Mouse (Mus musculus) forelimb bud, embryonic 11.5 days (tissue): ENCODE measurements around the gene S100a4.
A peak's percentile ranks its signal among the peaks of the same experiment; 100 is the strongest.

Source experiments
- DNase-seq: peaks from one replicate; pipeline ENCODE4 v3.0.0-alpha.2; 2012; ENCODE audit warnings: low read depth, low spot score

S100a4 gene

DNA sequence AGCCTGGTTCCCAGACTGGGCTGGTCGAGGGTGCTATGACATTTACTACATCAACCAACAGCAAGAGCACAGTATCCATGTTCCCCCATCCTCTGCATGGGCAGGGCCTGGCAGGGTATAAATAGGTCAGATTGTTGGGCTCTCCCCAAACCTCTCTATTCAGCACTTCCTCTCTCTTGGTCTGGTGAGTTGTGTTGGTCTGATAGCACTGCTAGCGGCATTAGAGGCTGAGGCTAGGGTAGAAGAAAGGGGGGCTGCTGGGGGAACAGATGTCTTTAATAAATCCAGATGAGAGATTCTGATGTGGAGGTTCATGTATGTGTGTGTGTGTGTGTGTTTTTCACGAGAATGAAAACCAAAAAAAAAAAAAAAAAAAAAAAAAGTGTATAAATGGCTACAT, at the start of gene S100a4:
S100a4 (plus strand) TSS at position 149 of the 400 bp plus-strand sequence.
- DNase-seq, result peak; percentile 44

GRCm38 (mm10) chr3:90555954-90556353, 47.6 kb upstream of the S100a4 start:
- DNase-seq, result no peak

DNA sequence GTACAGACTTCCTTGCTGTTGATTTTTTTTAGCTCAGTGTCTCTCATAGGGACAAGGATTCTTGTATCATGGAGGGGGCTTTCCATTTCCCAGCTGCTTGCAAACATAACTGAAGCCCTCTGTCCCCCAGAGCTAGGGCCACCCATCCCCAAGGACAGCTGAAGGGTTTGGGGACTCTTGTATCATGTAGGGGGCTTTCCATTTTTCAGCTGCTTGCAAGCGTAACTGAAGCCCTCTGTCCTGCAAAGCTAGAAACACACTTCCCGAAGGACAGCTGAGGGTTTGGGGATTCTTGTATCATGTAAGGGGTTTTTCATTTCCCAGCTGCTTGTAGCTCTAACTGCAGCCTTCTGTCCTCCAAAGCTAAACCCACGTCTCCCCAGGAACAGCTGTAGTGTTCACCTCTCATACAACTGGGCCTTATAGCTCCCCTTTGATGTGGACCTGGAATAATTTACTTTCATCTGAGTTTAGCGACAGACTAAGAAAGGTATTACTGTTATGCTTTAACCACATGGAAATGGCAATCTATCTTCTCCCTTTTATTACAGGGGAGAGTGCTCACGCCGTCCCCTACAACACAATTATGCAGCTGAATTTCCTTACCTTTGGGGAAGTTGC, 43.5 kb upstream of the S100a4 start, which contains the start of gene S100a3:
S100a3 (plus strand) TSS at position 571 of the 621 bp plus-strand sequence.
- DNase-seq, result no peak

DNA sequence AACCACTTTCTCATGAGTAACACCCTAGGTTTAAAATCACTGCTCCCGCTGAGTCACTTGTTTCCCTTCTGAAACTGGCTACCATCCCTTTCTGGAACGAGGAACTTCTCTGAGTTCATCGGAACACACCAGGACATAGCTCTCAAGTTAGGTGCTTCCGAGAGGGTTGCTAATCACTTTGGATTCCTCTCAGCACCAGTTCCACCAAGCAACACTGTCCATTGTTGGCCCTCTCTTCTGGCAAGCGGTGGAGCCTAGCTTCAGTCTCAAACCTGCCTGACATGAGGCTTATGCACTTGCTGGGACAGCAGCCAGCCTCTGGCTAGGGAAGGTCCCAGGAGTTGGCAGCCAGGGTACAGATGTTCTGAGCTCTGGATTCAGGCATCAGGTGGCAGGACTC, 28.9 kb upstream of the S100a4 start:
- no peak for DNase-seq

DNA sequence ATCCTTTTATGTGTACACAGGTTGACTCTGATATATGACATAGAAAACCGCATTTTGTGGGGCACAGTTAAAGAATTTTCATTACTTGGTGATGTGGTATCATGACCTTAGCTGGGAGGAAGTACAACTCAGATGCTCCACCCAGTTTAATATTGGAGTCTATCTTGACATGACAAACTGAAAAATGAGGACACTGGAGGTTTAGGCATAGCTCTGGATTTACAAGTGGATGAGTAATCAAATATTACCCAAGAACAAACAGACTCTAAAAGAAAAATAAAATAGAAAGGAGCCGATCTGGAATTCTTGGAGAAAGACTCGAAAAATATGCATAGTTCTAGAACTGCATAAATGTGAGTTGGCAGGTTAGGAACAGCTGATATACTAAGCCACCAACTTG, 28.3 kb upstream of the S100a4 start:
- no peak for DNase-seq

DNA sequence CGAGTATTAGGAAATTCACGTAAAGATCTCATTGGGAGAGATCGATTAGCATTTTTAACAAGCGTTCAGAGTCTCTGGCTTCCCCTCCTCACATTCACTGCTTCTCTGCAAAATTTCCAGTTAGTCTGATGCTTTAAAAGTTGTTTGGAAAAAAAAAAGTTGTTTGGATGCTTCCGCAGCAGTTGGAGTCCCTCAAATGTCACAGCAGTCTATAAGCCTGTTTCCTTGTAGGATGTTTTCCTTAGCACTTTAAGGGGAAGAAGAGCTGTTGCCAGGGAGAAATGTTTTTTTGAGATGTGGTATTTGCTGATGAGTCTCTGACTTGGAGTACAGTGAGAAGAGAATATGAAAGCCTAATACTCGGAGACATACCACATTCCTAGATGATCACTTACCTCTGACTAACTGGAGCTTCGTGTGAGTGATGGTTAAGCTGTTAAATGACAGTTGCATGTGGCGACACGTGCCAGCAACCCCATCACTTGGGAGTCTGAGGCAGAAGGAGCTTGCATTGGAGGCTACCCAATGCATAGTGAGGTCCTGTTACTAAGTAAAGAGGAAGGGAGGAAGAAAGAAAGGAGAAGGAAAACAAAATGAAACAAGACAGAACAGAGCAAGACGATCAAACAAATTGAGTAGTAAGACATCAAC, 27.1 kb upstream of the S100a4 start:
- DNase-seq, result no peak

DNA sequence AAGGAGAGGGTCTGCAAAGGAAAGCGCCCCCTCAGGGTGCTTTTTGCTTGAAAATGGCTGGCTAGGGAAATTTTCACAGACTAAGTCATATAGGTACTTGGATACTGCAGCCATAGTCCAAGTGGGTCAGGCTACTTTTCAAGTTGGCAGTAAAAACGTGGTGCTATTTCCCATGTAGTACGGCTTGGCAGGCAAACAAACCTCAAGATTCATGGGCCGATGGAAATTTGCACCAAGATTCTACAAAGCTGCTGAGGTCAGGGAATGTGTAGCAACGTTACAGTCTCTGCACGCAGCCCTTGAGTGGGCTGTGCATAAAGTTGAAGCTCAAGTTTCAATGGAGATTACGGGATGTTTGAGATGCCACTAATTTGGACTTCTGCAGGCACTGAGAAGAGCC, 24.1 kb upstream of the S100a4 start:
- DNase-seq, result no peak

GRCm38 (mm10) chr3:90581141-90581540, 22.4 kb upstream of the S100a4 start:
- DNase-seq, result no peak

GRCm38 (mm10) chr3:90582156-90582555, 21.4 kb upstream of the S100a4 start:
- DNase-seq, result no peak

DNA sequence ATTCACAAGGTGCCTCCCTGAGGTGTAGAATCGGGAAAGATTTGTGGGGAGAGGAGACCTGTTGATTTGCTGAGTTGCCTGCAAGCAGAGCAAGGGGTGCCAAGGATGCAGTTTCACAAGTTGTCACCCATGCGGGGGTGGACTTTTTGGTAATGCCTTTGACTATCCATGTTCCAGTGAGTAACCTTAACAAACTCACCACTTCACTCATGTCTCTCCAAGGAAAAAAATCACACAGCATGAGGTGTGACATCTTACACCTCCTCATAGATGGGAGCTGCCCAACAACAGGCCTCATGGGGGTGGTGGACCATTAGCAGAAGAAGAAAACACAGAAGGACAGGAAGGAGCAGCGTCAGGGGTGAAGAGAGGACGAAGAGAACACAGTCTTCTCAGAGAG, 21.0 kb upstream of the S100a4 start:
- DNase-seq, result no peak

DNA sequence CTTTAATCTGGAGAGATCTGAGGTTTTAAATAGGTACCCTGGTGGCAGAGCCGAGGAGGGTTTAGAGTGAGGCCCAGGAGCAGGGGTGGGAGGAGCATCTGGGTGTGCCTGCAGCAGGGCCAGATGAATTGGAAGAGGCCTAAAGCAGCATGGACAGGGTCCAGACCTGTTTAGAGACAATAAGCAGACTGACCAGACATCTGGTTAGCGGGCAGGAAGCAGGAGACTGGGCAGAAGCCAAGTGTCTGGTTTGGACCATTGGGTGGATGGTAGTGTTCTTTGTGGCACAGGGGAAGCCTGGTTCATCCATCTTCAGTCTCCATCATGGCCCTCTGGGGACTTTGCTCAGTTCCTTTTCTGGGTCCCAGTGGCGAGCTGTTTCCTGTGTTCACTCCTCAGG, 19.7 kb upstream of the S100a4 start:
- no peak for DNase-seq

GRCm38 (mm10) chr3:90585595-90585994, 18.0 kb upstream of the S100a4 start:
- peak; percentile 78 for DNase-seq

DNA sequence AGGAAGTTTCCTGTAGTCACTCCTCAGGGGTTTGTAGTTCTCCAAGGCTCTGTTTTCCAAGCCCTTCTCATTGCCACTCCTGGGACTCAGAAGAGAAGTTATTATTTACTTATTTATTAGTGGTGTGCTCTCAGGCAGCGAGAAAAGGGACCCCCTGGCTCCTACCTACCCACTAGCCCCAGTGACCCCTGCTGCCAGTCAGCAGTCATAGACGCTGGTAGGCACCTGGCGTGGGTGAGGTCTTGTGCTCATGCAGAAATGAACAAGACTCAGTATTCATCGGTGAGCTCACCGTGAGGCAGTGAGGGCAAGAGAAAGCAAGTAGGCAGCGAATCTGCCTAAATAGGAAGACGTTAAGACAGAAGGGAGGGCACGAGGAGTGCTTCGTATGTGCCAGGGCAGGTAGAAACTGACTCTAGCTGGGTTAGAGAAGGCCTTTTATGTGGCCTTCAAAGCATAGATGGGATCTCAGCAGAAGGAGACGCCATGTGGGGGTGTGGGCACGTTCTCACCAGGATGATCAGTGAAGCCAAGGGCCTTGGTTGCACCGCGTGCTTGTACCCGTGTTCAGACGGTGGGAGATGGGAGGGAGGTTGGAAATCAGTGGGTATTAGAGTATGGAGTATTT, 17.4 kb upstream of the S100a4 start:
- no peak for DNase-seq

GRCm38 (mm10) chr3:90586906-90587305, 16.7 kb upstream of the S100a4 start:
- no peak for DNase-seq

GRCm38 (mm10) chr3:90587361-90588101, 16.0 kb upstream of the S100a4 start:
- no peak for DNase-seq

GRCm38 (mm10) chr3:90589390-90589789, 14.2 kb upstream of the S100a4 start:
- no peak for DNase-seq

GRCm38 (mm10) chr3:90589947-90590346, 13.6 kb upstream of the S100a4 start, which contains the start of gene S100a2:
S100a2 (plus strand) TSS chr3:90590247.
- no peak for DNase-seq

DNA sequence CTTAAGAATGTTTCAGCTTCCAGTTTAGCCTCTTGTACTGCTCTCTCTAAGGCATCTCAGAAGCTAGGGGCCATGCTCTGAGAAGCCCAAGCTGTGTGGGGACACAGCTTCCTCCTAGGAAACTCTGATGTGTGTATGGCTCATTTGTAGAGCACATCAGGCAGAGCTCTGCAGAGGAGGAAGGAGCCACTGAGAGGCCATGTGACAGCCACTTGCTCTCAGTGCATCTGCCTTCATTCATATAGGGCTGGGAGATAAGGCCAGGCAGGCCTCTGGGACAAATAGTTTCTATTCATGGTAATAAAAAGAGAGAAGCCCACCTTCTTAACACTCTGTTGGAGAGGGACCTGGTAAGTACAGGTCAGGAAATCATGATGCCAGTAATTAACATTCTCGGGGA, 9.1 kb upstream of the S100a4 start:
- DNase-seq, result no peak

GRCm38 (mm10) chr3:90595556-90595955, 8.0 kb upstream of the S100a4 start:
- DNase-seq, result no peak

GRCm38 (mm10) chr3:90596810-90597209, 6.8 kb upstream of the S100a4 start:
- DNase-seq, result no peak

DNA sequence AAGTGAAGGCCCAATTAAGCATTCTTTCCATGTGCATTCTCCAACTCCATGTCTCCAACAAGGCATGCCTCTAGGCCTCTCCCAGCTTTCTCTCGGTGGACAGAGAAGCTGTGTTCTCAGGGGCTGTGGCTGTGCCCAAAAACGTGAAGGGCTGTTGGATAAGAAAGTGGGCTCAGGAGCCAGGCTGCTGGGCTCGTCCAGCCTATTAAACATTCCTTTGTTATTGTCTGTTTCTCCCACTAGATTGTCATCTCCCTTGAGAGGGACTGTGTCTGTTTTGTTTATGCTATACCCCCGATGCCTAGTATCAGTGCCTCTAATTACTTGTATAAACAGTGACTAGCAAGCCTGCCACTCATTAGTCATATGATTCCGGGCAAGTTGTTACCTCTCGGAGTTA, 5.8 kb upstream of the S100a4 start:
- no peak for DNase-seq

GRCm38 (mm10) chr3:90598212-90598611, 5.4 kb upstream of the S100a4 start:
- DNase-seq, result no peak
